Mouse (Mus musculus) brain, embryonic 14.5 days (tissue): Measurements from ENCODE around the gene Exoc4.

ENCODE experiments used
- CTCF ChIP-seq: fragments of 200-500 bp; IDR thresholded peaks from 2 replicates; pipeline ENCODE4 v1.5.1; 2012; ENCODE audit warnings: inconsistent platforms, mild to moderate bottlenecking, moderate library complexity, borderline replicate concordance; ENCODE audit not compliant: insufficient read depth, insufficient read length; ENCODE audit errors: extremely low read depth
- POLR2A ChIP-seq: fragments of 200-500 bp; IDR thresholded peaks from 2 replicates; pipeline ENCODE4 v1.6.1; 2012; ENCODE audit warnings: mild to moderate bottlenecking, inconsistent platforms, borderline replicate concordance; ENCODE audit not compliant: poor library complexity, insufficient read depth, insufficient read length, severe bottlenecking; ENCODE audit errors: extremely low read depth

DNA sequence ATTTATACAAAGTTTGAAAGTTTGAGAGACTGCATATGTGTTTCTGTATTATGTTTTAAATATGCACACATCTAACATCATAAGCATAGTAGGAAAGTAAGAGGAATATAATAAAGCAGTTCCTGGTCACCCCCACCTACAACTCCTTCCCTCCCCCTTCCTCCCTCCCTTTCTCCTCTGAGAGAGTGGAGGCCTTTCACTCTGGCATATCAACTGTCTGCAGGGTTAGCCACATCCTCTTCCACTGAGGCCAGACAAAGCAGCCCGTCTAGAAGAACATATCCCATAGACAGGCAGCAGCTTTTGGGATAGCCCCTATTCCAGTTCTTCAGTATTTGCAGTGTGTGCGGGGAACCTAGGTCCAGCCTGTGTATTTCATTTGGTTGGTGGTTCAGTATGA is 382.2 kb downstream of the Exoc4 start:
- TF ChIP-seq CTCF (no peak), POLR2A (no peak)
